Mouse (Mus musculus) embryonic facial prominence, embryonic 12.5 days (tissue): ENCODE results near the gene Olfr492. TPM values are rescaled to one million over a fixed set of nuclear protein-coding genes. Genes with fewer than 3 reads are reported as not detected.

Experiments
- ATAC-seq: fragments of 200-750 bp; cut with Nextera tagmentation; 2 replicates; pipeline ENCODE4 v1.8.0; 2017; ENCODE audit not compliant: insufficient number of reproducible peaks, insufficient read depth, low FRiP score, low TSS enrichment
- H3K27ac ChIP-seq: fragments of 300-500 bp; sonication (generic); 2 replicates; pipeline ENCODE4 v1.5.1; 2016; ENCODE audit warnings: mild to moderate bottlenecking
- H3K27me3 ChIP-seq: fragments of 300-500 bp; sonication (generic); 2 replicates; pipeline ENCODE4 v1.6.1; 2016; ENCODE audit warnings: mild to moderate bottlenecking, moderate library complexity
- H3K36me3 ChIP-seq: fragments of 300-500 bp; sonication (generic); 2 replicates; pipeline ENCODE4 v1.6.1; 2016; ENCODE audit warnings: mild to moderate bottlenecking
- H3K4me1 ChIP-seq: fragments of 300-500 bp; sonication (generic); 2 replicates; pipeline ENCODE4 v1.6.1; 2016
- H3K4me2 ChIP-seq: fragments of 300-500 bp; sonication (generic); replicated peaks from 2 replicates; pipeline ENCODE4 v1.6.1; 2016; ENCODE audit warnings: mild to moderate bottlenecking, moderate library complexity
- H3K4me3 ChIP-seq: fragments of 300-500 bp; sonication (generic); 2 replicates; pipeline ENCODE4 v1.5.1; 2016; ENCODE audit warnings: mild to moderate bottlenecking
- H3K9ac ChIP-seq: fragments of 300-500 bp; sonication (generic); 2 replicates; pipeline ENCODE4 v1.6.1; 2016; ENCODE audit warnings: mild to moderate bottlenecking, moderate library complexity
- H3K9me3 ChIP-seq: fragments of 300-500 bp; sonication (generic); 2 replicates; pipeline ENCODE4 v1.6.1; 2016; ENCODE audit warnings: mild to moderate bottlenecking, moderate library complexity
- WGBS: fragments of 180-500 bp; shearing (Covaris S2); methylation state at CpG from one replicate; pipeline ENCODE4 v1.1.7; 2016; 5-methylcytosine and 5-hydroxymethylcytosine counted together
- polyA plus RNA-seq: library from polyadenylated mRNA; unstranded; fragments of >200 nt; fragmentation: Nextera tagmentation; extraction: Ambion mirVana; gene quantifications from 2 replicates; pipeline ENCODE4 v1.2.1, GENCODE M21; 2016

Olfr492 gene
- not detected in 2 replicates for polyA plus RNA-seq

DNA sequence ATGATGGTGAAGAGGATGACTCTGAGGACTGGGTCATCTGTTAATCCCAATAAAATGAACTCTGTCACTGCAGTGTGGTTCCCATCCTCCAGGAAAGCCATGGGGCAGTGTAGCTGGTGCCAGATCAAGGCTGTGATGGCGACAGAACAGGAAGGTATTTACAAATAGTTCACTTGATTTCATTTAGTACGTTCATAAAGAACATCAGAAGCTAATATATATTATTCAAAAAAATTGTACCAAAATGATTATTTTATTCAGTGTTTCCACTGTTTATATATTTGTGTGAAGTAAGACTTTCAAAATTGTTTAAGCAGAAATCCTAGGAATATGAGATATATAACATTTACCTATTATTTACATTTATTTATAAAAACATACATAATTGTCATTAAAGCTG, at the start of gene Olfr492:
Olfr492 (minus strand) TSS at position 101 of the 400 bp plus-strand sequence.
- no peaks in the 10 kb centered on the region for H3K27me3 ChIP-seq
- H3K36me3 ChIP-seq: no peaks in the 10 kb centered on the region
- 71% methylated on average over 2 of the region's 2 CpGs for WGBS
- H3K4me3 ChIP-seq: no peak within 1 kb of the TSS
- no peaks in the 10 kb centered on the region for H3K9me3 ChIP-seq
- no peak within 1 kb of the TSS for H3K27ac ChIP-seq
- no peak for ATAC-seq
- no peak within 1 kb of the TSS for H3K4me2 ChIP-seq
- H3K4me1 ChIP-seq: no peaks in the 10 kb centered on the region
- H3K9ac ChIP-seq: no peak within 1 kb of the TSS

DNA sequence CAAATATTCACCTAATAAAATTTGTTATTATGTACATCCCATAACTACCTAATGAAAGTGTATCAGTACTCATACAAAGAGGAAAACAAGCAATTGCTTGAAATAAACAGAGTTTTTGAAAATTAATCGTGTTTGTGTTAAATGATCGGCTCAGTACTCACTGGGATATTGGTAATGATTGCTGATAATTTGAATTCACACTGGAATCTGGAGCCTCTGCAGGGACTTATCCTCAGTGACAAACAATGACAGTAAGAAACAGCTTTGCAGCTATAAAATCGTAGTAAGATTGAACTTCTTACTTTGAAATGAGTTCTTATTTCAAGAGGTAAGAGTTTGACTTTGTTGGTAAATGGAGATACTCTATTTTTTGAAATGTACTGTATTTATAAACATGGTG, 41.6 kb upstream of the Olfr492 start, which contains the start of gene Olfr494:
Olfr494 (plus strand) TSS at position 301 of the 400 bp plus-strand sequence.
- Histone ChIP-seq H3K4me2 (no peak within 1 kb of the TSS), H3K9ac (no peak within 1 kb of the TSS), H3K4me3 (no peak within 1 kb of the TSS), H3K4me1 (no peaks in the 10 kb centered on the region), H3K27me3 (no peaks in the 10 kb centered on the region), H3K9me3 (no peaks in the 10 kb centered on the region), H3K27ac (no peak within 1 kb of the TSS), H3K36me3 (no peaks in the 10 kb centered on the region)
- ATAC-seq: no peak
- WGBS: 83% methylated on average over 3 of the region's 3 CpGs

DNA sequence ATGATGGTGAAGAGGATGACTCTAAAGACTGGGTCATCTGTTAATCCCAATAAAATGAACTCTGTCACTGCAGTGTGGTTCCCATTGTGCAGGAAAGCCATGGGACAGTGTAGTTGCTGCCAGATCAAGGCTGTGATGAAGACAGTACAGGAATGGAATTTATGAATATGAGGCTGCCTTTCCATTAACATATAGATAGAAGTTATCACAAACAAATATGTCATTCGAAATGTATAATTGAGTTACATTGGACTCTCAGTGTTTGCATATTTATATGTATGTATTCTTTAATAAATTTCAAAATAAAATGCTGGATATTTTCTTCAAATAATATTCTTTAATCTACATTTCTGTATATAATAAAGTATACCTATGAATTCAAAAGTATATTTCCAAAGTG, 23.4 kb upstream of the Olfr492 start, which contains the start of gene Olfr493:
Olfr493 (minus strand) TSS at position 101 of the 400 bp plus-strand sequence.
- Histone ChIP-seq H3K9me3 (no peaks in the 10 kb centered on the region), H3K9ac (no peak within 1 kb of the TSS), H3K27ac (no peak within 1 kb of the TSS), H3K36me3 (no peaks in the 10 kb centered on the region), H3K4me1 (no peaks in the 10 kb centered on the region), H3K27me3 (no peaks in the 10 kb centered on the region), H3K4me3 (no peak within 1 kb of the TSS), H3K4me2 (no peak within 1 kb of the TSS)
- no peak for ATAC-seq
- WGBS: 62% methylated on average over 1 of the region's 1 CpGs

DNA sequence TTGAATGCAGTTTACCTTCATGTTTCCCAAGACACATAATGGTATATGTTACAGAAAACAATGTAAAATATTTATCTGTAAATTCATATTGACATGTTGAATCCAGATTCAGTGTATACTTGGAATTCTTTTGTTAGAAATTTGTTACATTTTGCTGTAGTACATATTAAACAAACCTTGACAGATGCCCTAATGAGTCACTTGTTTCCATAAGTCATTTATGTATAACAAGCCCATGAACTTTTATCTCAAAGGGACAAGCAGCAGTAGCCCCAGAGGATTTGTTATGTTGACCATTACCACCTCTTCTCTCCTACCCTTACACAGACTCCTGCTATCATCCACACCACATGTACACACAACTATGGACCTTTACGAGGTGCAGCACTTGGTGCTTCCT, 10.3 kb downstream of the Olfr492 start, which contains the start of gene Olfr491:
Olfr491 (plus strand) TSS at position 301 of the 400 bp plus-strand sequence.
- ATAC-seq: no peak
- Histone ChIP-seq H3K27ac (no peak within 1 kb of the TSS), H3K4me2 (no peak within 1 kb of the TSS), H3K4me3 (no peak within 1 kb of the TSS), H3K9ac (no peak within 1 kb of the TSS), H3K27me3 (no peaks in the 10 kb centered on the region), H3K9me3 (no peaks in the 10 kb centered on the region), H3K4me1 (no peaks in the 10 kb centered on the region), H3K36me3 (no peaks in the 10 kb centered on the region)
- 73% methylated on average over 1 of the region's 1 CpGs for WGBS

DNA sequence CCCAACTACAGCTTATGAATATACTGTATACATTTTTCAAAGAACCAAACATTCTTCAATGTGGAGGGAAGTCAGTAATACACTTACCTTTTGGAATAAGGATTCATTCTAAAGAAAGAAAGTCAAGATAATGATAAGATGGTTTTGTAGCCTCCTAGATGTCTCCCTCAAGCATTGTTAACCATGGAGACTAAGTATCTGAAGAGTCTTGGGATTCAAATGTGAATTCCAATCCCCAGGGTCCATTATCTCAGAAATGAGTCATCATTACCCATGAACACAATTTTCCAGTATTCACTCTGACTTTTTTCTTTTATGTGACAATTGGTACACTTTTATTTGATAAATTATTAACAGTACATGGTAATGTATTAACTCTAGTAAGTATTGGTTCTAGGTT, 34.6 kb downstream of the Olfr492 start, which contains the start of gene Olfr490:
Olfr490 (minus strand) TSS at position 101 of the 400 bp plus-strand sequence.
- no peak for ATAC-seq
- no peaks in the 10 kb centered on the region for H3K27me3 ChIP-seq
- H3K9ac ChIP-seq: no peak within 1 kb of the TSS
- no peaks in the 10 kb centered on the region for H3K9me3 ChIP-seq
- H3K36me3 ChIP-seq: no peaks in the 10 kb centered on the region
- no peaks in the 10 kb centered on the region for H3K4me1 ChIP-seq
- H3K4me2 ChIP-seq: no peak within 1 kb of the TSS
- H3K27ac ChIP-seq: no peak within 1 kb of the TSS
- H3K4me3 ChIP-seq: no peak within 1 kb of the TSS

Other genes with a start within 250 kb of the Olfr492 start
- not detected in 2 replicates for gene Olfr481, start 243.8 kb downstream of the Olfr492 start, polyA plus RNA-seq
- gene Olfr482, start 226.1 kb downstream of the Olfr492 start, polyA plus RNA-seq: not detected in 2 replicates
- not detected in 2 replicates for gene Olfr483, start 222.8 kb downstream of the Olfr492 start, polyA plus RNA-seq
- gene Olfr484, start 196.2 kb downstream of the Olfr492 start, polyA plus RNA-seq: not detected in 2 replicates
- gene Olfr485, start 163.8 kb downstream of the Olfr492 start, polyA plus RNA-seq: not detected in 2 replicates
- not detected in 2 replicates for gene Olfr486, start 150.9 kb downstream of the Olfr492 start, polyA plus RNA-seq
- not detected in 2 replicates for gene Olfr487, start 109.0 kb downstream of the Olfr492 start, polyA plus RNA-seq
- not detected in 2 replicates for gene Olfr488, start 65.3 kb downstream of the Olfr492 start, polyA plus RNA-seq
- gene Olfr490, start 34.7 kb downstream of the Olfr492 start, polyA plus RNA-seq: not detected in 2 replicates
- gene Olfr491, start 10.2 kb downstream of the Olfr492 start, polyA plus RNA-seq: not detected in 2 replicates
- not detected in 2 replicates for gene Olfr493, start 23.3 kb upstream of the Olfr492 start, polyA plus RNA-seq
- gene Olfr494, start 41.7 kb upstream of the Olfr492 start, polyA plus RNA-seq: not detected in 2 replicates
- not detected in 2 replicates for gene Olfr495, start 69.5 kb upstream of the Olfr492 start, polyA plus RNA-seq
- not detected in 2 replicates for gene Olfr497, start 96.7 kb upstream of the Olfr492 start, polyA plus RNA-seq
- not detected in 2 replicates for gene Olfr498, start 141.7 kb upstream of the Olfr492 start, polyA plus RNA-seq
- gene Olfr502, start 201.4 kb upstream of the Olfr492 start, polyA plus RNA-seq: not detected in 2 replicates
- not detected in 2 replicates for gene Olfr503, start 220.9 kb upstream of the Olfr492 start, polyA plus RNA-seq
- gene Olfr504, start 242.1 kb upstream of the Olfr492 start, polyA plus RNA-seq: not detected in 2 replicates